Mouse (Mus musculus): ENCODE results near the gene Glg1. TPM values are rescaled to one million over a fixed set of nuclear protein-coding genes. Genes with fewer than 3 reads are reported as not detected.
A peak's percentile ranks its signal among the peaks of the same experiment; 100 is the strongest.
"Not testable (repeated sequence)": the region's sequence is repeated elsewhere in the genome, so short reads cannot be mapped to it uniquely, and the experiment has no call there.

Gene Glg1
- total RNA-seq, 4 experiments from 2014 or later: 31.4 to 34.4 (median 32.8) TPM

GRCm38 (mm10) chr8:111155721-111156436 lies 103.1 kb downstream of the Glg1 start:
- DNase-seq (ENCODE audit: low spot score in 2 of 2): no peak

GRCm38 (mm10) chr8:111145460-111146012 lies 113.5 kb downstream of the Glg1 start:
- peak; percentile 88 to 91 for DNase-seq (ENCODE audit: low spot score in 2 of 2)

GRCm38 (mm10) chr8:111144901-111145459 lies 114.0 kb downstream of the Glg1 start:
- not testable (repeated sequence) for DNase-seq (ENCODE audit: low spot score in 2 of 2)

- no peak for DNase-seq (ENCODE audit: low spot score in 2 of 2)
Observed at GRCm38 (mm10) chr8:111142521-111142920, 116.5 kb downstream of the Glg1 start.

- no peak for DNase-seq (ENCODE audit: low spot score in 2 of 2)
Observed at GRCm38 (mm10) chr8:111130756-111131155, 128.3 kb downstream of the Glg1 start.

- no peak for DNase-seq (ENCODE audit: low spot score in 2 of 2)
Observed at GRCm38 (mm10) chr8:111119481-111119880, 139.5 kb downstream of the Glg1 start.

GRCm38 (mm10) chr8:111114891-111115290 lies 144.1 kb downstream of the Glg1 start:
- DNase-seq (ENCODE audit: low spot score in 2 of 2): no peak

Small RNA genes within 50 kb of the gene (microRNA-seq; reads per million reads assigned to microRNA genes)
- not detected for gene Gm23193

Other genes with a start within 250 kb of the Glg1 start
- gene Ddx19b, start 227.5 kb downstream of the Glg1 start, total RNA-seq (2022): 10 to 100 TPM; 12.2 to 15.2 (median 13.7) TPM
- 10 to 100 TPM; 41.3 to 51.9 (median 48.3) TPM for gene Aars, start 226.1 kb downstream of the Glg1 start, total RNA-seq (2022)
- gene Exosc6, start 202.9 kb downstream of the Glg1 start, total RNA-seq (2022): not detected
- under 1 TPM; 0.13 to 0.54 (median 0.29) TPM for gene Clec18a, start 166.8 kb downstream of the Glg1 start, total RNA-seq (2022)
- gene Pdpr, start 164.6 kb downstream of the Glg1 start, total RNA-seq (2022): 100 to 1,000 TPM; 110 to 135 (median 133) TPM
- gene Rfwd3, start 41.0 kb upstream of the Glg1 start, total RNA-seq (2022): 1 to 10 TPM; 4.1 to 4.7 (median 4.2) TPM
- 1 to 10 TPM in 1 of 4 experiments, under 1 TPM in 3; 0.29 to 1.6 (median 0.76) TPM for gene Mlkl, start 79.0 kb upstream of the Glg1 start, total RNA-seq (2022)
- gene Fa2h, start 134.6 kb upstream of the Glg1 start, total RNA-seq (2022): under 1 TPM; 0.17 to 0.58 (median 0.29) TPM

All from gastrocnemius, adult 8-10 months (tissue).